Mouse (Mus musculus) right cerebral cortex, postnatal 36 days (tissue): ENCODE results near the gene Osmr.

Experiments used
- DNase-seq, 2 experiments: peaks; one replicate each; pipeline ENCODE4 v3.0.0; 2022; ENCODE audit warnings: low spot score in 2 of 2, mixed read lengths in 1 of 2

Gene Osmr

DNA sequence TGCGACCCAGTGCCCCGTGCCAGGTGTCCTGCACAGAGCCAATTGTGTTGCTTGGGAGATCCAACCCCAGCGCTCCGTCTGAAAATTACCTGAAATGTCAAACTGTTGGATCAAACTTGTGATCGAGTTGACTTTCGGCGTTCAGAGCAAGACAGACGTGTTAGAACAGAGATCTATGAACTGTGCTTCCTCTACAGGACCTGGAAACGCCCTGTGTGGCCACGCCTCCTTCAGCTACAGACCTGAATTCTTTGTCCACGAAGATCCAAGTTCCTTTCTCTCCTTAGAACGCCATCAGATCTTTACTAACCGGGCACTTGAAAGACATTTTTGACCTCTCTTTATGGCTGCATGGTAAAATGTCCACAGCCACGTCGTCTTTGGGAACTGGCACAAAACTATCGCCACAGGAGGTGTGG is at the start of gene Osmr:
TSS of gene Osmr (minus strand) at position 369 of the 419 bp plus-strand sequence.
- DNase-seq, result no peak

GRCm38 (mm10) chr15:6919406-6919805 is 44.6 kb upstream of the Osmr start:
- no peak for DNase-seq

DNA sequence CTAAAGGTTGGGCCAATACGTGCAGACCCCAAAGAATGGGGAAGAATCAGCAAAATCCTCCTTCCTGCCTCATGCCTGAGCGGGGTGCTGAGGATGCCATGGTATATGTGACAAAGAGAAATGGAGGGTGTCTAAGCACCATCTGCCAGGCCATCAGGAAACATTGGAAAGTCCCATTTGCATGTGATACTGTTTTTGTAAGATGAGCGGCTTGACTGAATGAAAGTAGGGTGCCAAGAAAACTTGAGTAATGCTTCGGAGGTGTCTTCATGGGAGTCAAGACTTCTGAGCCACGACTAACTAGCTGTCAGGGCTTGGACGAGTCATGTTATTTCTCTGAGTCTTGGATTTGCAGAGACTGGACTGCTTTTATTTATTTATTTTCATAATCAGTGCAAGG is 39.4 kb upstream of the Osmr start:
- no peak for DNase-seq

- DNase-seq, result peak; percentile 72 to 79
These were observed 34.9 kb upstream of the Osmr start for GRCm38 (mm10) chr15:6909669-6910068.

DNA sequence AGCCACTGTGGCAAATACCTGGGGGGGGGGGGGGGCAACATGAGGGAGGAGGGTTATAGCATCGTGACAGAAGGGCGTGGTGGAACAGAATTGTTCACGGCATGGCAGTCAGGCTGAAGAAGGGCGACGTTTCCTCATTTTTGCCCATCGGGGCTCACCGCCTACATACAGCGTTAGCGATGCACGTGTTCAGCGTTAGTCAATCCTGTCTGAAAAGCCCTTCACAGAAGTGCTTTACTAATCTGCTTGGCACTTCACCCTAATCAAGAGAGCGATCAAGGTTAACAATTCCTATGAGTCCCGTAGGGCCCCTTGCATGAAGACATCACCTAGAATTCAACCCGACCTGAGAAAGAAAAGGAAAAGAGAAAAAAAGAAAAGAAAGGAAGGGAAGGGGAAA is 34.3 kb upstream of the Osmr start:
- no peak for DNase-seq

GRCm38 (mm10) chr15:6908601-6909000 is 33.8 kb upstream of the Osmr start:
- DNase-seq, result no peak

DNA sequence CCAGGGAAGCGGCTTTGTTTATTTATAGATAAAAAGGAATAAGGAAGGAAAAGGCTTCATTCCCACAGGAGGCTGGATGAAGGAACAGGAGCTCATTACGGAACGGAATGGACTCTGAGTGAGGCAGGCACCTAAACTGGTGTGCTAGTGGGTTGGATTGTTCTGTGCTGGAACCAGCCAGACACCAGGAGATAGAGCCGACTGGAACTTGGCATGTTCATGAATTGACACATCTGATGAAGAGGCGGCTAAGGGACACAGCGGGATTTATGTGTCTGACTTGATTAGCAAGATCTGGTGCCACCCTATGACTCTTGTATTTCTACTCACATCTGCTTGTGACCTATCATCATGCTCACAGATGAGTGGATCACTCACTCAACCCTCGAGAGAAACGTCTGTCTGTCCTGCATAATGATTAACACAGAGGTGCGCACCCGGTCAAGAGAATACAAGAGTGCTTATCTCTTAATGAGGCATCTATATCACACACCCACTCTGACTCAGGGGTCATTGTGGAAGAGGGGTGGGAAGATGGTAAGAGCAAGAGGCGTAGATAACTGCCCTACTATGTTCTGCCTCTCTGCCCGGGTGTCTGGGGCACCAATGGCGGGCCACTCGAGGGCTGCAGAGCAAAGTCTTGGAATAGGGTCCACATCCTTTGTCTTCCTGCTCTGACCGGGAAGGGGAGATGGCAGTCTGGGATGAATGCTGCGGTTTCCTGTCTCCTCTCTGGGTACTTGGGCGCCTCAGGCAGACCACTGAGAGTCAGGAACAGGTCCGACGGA is 31.7 kb upstream of the Osmr start:
- DNase-seq, result no peak

GRCm38 (mm10) chr15:6905726-6906125 is 31.0 kb upstream of the Osmr start:
- DNase-seq, result no peak

GRCm38 (mm10) chr15:6903286-6903975 is 28.7 kb upstream of the Osmr start:
- DNase-seq, result no peak

GRCm38 (mm10) chr15:6901982-6902639 is 27.3 kb upstream of the Osmr start:
- DNase-seq, result no peak

- no peak for DNase-seq
These were observed 26.5 kb upstream of the Osmr start for GRCm38 (mm10) chr15:6901236-6901635.

DNA sequence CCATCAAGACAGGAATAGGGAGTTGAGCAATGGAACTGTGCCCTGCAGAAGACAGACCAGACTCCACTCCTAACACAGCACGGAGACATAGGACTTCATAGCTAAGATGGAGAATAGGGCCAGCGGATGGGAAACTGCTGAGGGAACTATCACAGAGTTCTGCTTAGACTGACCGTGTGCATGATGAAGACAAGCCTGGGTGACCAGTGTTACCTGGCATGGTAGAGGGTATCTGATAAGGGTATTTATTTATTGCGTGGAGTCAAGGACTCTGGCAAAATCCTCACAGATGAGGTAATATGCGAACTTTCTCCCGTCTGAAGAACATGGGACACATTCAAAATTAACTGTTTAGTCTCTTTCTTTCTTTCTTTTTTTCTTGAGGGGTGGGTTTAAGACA is 9.5 kb upstream of the Osmr start:
- no peak for DNase-seq

DNA sequence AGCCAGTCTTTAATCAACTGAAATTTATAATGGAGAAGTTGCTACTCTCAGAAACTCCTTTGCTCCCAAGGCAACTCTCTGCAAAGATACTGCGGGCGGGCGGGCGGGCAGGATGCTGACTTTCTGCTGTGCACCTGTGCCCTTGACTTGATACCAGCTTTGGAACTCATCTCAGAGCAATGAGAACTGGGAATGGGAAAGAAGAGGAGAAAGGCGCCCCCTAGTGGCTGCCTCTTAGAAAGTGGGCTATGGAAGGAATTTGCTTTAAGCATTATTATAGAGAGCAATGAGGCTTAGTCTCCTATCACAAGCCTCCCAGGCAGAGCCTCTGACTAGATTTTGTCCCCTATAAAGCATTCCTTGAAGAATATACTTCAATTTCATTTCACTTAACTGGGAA is 9.0 kb upstream of the Osmr start:
- peak in 1 of 2 experiments; percentile 11 for DNase-seq

DNA sequence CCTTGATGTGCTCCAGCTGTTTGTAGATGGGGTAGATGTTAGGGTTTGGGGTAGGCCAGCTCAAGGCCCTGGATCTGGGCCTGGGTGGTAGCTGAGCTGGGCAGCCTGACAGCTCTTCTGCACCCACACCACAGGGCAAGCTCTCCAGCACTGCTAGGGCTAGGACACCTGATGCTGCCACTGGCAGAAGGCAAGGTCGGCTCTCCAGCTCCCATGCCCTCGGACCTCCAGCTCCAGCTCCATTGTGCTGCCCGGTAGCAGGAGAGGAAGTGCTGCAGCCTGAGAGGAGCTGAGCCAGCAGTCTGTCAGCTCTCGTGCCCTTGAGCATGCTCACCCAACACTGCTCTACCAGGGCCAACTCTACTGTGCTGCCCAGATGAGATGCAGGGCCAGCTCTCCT is 8.3 kb upstream of the Osmr start:
- no peak for DNase-seq

- DNase-seq, result peak in 1 of 2 experiments; percentile 12
These were observed 7.4 kb upstream of the Osmr start for GRCm38 (mm10) chr15:6882180-6882579.

DNA sequence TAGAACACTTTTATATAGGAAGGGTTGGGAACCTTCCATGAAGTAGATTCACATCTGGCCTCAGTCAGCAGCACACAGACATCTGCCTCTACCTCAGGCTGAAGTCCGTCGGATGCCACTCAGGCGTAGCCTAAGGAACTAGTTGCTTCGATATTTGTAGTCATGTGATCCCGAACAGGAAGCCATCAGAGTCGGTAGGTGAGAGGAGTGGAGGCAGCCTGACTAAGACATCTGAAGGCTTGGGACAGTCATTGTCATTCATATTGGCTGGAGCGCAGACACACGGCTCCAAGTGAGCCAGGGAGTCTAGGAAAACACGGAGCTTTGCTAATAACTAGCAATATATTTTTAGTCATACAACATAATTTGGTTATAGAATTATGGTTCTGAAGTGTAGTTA is 6.4 kb upstream of the Osmr start:
- DNase-seq, result no peak

DNA sequence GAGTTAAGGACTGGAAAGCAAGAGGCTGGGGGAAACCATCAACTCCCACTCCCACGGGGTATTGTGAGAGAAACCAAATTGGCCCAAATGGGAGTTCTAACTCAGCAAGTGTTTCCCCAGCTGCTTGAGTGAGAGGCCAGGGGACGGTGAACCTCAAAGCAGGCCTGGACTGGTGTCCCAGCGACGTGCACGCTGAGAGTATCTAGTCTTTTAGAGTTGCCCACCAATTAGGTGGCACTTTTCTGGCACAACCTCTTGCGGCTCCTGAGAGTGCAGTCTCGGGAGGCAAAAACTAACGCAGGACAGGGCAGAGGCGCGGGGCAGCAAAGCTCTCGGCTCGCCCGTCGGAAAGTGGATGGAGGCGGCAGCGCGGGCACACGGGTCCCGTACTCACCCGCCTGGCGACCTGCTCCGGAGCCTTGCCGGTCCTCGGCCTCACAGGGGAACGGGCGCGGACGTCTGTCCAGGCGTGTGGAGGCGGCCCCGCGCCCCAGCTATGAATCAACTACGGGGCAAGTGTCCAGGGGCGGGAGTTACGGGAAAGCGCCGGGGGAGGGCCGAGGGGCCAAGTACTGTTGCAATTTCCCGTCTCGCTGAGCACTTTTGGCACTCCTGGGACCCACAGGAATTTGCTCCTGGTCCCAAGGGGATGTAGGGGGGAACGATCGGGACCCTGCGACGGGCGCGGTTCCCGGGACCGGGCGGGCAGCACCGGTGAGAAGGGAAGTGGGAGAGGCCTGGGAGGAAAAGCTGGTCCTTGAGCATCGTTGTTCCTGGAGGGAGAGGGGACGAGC is 765 bp downstream of the Osmr start:
- DNase-seq, result no peak

DNA sequence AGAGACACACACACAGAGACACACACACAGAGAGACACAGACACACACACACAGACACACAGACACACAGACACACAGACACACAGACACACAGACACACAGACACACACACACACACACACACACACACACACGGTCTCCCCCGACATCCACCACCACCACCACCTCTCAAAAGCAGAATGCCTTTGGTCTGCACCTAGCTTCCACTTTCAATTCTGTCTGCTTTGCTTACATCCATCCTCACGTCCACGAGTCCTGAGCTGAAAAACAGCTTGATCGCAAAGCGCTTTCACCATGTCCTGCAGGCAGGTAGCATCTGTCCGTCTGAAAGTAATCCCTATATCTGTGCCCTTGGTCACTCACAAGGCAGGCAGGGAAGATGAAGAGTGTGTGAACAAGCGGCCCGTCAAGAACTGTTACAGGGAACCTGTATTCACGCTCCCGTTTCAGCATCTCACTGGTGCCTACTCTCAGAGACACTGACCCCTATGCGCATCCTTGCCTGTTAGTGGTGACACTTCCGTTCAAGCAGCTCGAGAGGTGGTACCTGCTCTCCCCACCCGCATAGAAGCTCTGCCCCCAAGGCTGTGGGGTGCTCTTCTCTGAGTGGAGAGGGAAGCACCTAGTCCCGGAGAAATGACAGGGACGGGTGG is 1.5 kb downstream of the Osmr start:
- no peak for DNase-seq

DNA sequence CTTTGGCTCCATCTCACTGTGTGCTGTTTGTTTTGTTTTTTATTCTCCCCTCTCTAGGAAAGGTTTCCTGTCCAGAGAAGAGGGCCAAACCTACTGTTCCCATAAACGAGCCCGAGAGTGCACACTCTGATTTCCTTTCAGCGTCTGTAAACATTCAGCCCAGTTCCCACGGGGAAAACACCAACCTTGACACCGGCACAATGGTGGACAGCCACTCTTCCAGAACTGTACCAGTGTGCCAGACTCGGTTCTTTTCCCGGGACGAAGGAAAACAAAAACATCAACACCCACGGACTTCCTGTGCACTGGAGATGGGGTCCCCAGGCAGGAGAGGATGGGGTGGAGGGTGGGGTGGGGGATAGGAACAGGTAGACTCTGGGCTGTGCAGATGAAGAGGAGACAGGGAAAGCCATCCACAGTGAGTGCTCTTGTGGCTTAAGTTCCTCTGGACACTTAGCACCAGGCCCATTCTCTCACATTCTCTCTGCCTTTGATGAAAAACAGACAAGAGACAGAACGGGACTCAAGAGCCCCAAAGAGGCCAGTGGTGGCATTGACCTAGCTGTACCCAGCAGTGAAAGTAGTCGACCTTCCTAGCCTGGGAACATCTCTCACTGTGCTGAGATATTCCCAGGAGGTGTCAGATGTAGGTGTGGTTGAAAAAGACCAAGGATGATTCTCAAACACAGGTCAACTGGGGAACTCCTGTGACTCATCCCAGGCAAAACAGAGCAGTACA is 3.0 kb downstream of the Osmr start:
- DNase-seq, result no peak

- DNase-seq, result no peak
These were observed 7.9 kb downstream of the Osmr start for GRCm38 (mm10) chr15:6866888-6867287.

DNA sequence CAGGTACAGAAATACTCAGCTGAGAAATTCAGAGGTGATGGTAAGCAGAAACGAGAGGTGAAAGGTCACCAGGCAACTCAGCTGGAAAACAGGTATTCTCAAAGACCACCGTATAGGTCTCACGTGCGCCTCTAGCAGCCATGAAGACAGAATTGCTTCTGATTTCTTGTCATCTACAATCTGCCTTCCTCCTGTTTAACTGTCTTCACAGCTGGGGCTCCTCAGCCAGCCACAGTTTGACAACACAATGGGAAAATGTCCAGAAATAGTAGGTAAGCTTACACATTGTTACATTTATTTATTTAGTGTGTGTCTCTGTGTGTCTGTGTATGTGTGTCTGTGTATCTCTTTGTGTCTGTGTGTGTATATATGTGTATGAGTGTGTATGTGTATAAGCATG is 12.6 kb downstream of the Osmr start:
- no peak for DNase-seq
